Mouse (Mus musculus) myocyte (in vitro differentiated cells): ENCODE data around the gene Vav3.

ENCODE experiments used
- CEBPB ChIP-seq: IDR thresholded peaks from 2 replicates; pipeline ENCODE4 v1.6.1; 2011; ENCODE audit warnings: mild to moderate bottlenecking, moderate library complexity; ENCODE audit not compliant: poor library complexity, insufficient read depth, severe bottlenecking
- MAX ChIP-seq: IDR thresholded peaks from one replicate; pipeline ENCODE4 v1.6.1; 2011; ENCODE audit warnings: low read depth, mild to moderate bottlenecking, control low read depth
- MYOD1 ChIP-seq, 3 experiments: IDR thresholded peaks; one replicate each; pipeline ENCODE4 v1.6.1; 2011; ENCODE audit warnings: control low read depth in 2 of 3, low read depth in 2 of 3, mild to moderate bottlenecking in 2 of 3, moderate library complexity in 1 of 3; ENCODE audit not compliant: insufficient read length in 2 of 3, control insufficient read depth in 1 of 3
- MYOG ChIP-seq, 3 experiments: IDR thresholded peaks; one replicate each; pipeline ENCODE4 v1.6.1; 2011; ENCODE audit warnings: control low read depth in 2 of 3, low read depth in 2 of 3, mild to moderate bottlenecking in 2 of 3; ENCODE audit not compliant: insufficient read length in 2 of 3, control insufficient read depth in 1 of 3, insufficient read depth in 1 of 3
- POLR2A ChIP-seq: IDR thresholded peaks from one replicate; pipeline ENCODE4 v1.6.1; 2011; ENCODE audit warnings: low read depth, mild to moderate bottlenecking, control low read depth, moderate library complexity; ENCODE audit not compliant: insufficient read length
- POLR2AphosphoS2 ChIP-seq: IDR thresholded peaks from one replicate; pipeline ENCODE4 v1.6.1; 2011; ENCODE audit warnings: low read depth, control low read depth; ENCODE audit not compliant: insufficient read length
- SRF ChIP-seq: IDR thresholded peaks from one replicate; pipeline ENCODE4 v1.6.1; 2011; ENCODE audit warnings: low read depth; ENCODE audit not compliant: control insufficient read depth, insufficient read length
- TCF12 ChIP-seq: IDR thresholded peaks from one replicate; pipeline ENCODE4 v1.6.1; 2011; ENCODE audit warnings: mild to moderate bottlenecking, control low read depth; ENCODE audit not compliant: poor library complexity, insufficient read depth, severe bottlenecking
- USF1 ChIP-seq: IDR thresholded peaks from one replicate; pipeline ENCODE4 v1.6.1; 2011; ENCODE audit warnings: low read depth, mild to moderate bottlenecking, control low read depth, moderate library complexity

DNA sequence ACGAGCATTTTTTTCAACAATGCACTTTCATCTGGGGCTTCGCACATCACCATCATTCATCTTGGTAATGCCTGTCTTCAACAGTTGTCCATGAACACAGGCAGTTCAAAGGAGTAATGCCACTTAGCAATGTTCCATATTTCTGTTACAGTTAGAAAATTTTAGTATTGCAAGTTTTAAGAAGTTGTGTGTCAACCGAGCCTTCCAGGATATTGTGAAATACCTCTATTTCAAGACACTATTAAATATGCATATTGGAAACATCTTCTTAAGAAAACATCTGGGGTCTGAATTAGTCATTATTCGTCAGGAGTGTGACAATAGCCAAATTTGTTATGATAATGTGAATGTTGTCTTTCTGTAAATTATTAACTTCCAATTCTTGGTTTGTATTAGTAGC, 137.8 kb downstream of the Vav3 start:
- no peak for TF ChIP-seq POLR2A
- TF ChIP-seq MYOD1 (IDR thresholded peaks at IDR 0.05; ENCODE audit: control insufficient read depth in 1 of 3, insufficient read length in 2 of 3, low read depth in 2 of 3) = no peak
- no peak for TF ChIP-seq SRF
- no peak for TF ChIP-seq USF1
- no peak for TF ChIP-seq MAX
- TF ChIP-seq CEBPB = no peak
- no peak for TF ChIP-seq MYOG (IDR thresholded peaks at IDR 0.05; ENCODE audit: control insufficient read depth in 1 of 3, insufficient read depth in 1 of 3, insufficient read length in 2 of 3, low read depth in 2 of 3)
- TF ChIP-seq POLR2AphosphoS2 = no peak
- no peak for TF ChIP-seq TCF12
